Comparison of ENCODE assay signal across 16 mouse cellular contexts in the genomic region with DNA sequence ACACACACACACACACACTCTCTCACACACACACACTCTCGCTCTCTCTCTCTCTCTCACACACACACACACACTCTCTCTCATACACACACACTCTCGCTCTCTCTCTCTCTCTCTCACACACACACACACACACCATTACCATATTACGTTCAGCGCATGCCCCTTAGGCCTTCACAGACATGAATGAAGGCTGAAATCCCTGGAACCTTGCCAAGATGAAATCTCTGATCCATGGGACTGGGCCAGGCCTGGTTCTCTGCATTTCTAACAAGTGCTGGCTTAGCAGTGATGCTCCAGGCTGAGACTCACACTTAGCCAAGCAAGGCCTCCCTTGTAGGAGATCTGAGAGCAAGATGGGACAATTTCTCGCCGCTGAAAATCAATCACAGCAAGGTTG. TPM values are rescaled to one million over a fixed set of nuclear protein-coding genes. Genes with fewer than 3 reads are reported as not detected.
A peak's percentile ranks its signal among the peaks of the same experiment; 100 is the strongest.
DNase-seq lines count a peak whose midpoint lies in the region; ATAC-seq and TF ChIP-seq lines count a peak whose summit lies in the region.
"Had no signal": no experiment of that assay in that cellular context is flagged by ENCODE, and none has a peak within 500 bp of the region (broad histone marks: within the 10 kb centered on the region; RNA-seq: fewer than 3 reads in every experiment).

No protein-coding gene starts in this region.

- TF ChIP-seq CTCF in hindbrain, postnatal 0 days (IDR thresholded peaks at IDR 0.05; ENCODE audit: low read depth) = no peak
- TF ChIP-seq CTCF in forebrain, postnatal 0 days (IDR thresholded peaks at IDR 0.05; ENCODE audit: low read depth) = no peak

- H3K27ac ChIP-seq in hindbrain, postnatal 0 days = no peak overlapping the region
- H3K27ac ChIP-seq in hindbrain, embryonic 16.5 days (ENCODE audit: low read depth, low read length) = no peak overlapping the region
- H3K27ac ChIP-seq in forebrain, postnatal 0 days (ENCODE audit: low read depth, low read length) = 0 out of 2 replicates have a peak overlapping the region, but pooled peaks have one; percentile 16
- H3K27ac ChIP-seq: midbrain, embryonic 12.5 days had no signal

- DNase-seq in cerebellum, postnatal 10 days = peak; percentile 67 to 74
- peak; percentile 64 for DNase-seq in hindbrain, postnatal 0 days (ENCODE audit: low spot score)
- DNase-seq in MN1 (ENCODE audit: low spot score) = peak; percentile 55
- DNase-seq in forebrain, postnatal 0 days = peak; percentile 63
- no peak for DNase-seq in urinary bladder, adult 18-20 months (ENCODE audit: low spot score in 2 of 2)
- DNase-seq: B cell, adult 2 months; cerebellum, postnatal 25 days; gastrocnemius, postnatal 14 days; heart, postnatal 36 days; lung, adult 2 months; spleen, adult 18-20 months had no signal

- 63% methylated on average over 6 of the region's 6 CpGs for WGBS in hindbrain, postnatal 0 days
- WGBS in hindbrain, embryonic 16.5 days = 62% methylated on average over 6 of the region's 6 CpGs
- 38% methylated on average over 6 of the region's 6 CpGs for WGBS in forebrain, postnatal 0 days

- ATAC-seq in cerebellum, adult (ENCODE audit: insufficient number of reproducible peaks, low FRiP score, low TSS enrichment) = no peak
- no peak for ATAC-seq in hindbrain, postnatal 0 days
- no peak for ATAC-seq in hindbrain, embryonic 16.5 days
- peak; percentile 76 for ATAC-seq in forebrain, postnatal 0 days
- no peak for ATAC-seq in megakaryocyte progenitor cell, adult 5-6 weeks (replicated peaks; ENCODE audit: poor library complexity)

- H3K27me3 ChIP-seq in hindbrain, postnatal 0 days (ENCODE audit: insufficient read depth, low read length) = no peaks in the 10 kb centered on the region
- H3K27me3 ChIP-seq in hindbrain, embryonic 16.5 days (replicated peaks; ENCODE audit: control insufficient read depth, insufficient read depth, low read length) = no peaks in the 10 kb centered on the region
- H3K27me3 ChIP-seq in forebrain, postnatal 0 days (ENCODE audit: insufficient read depth, low read length) = no peaks in the 10 kb centered on the region
- H3K27me3 ChIP-seq: midbrain, embryonic 12.5 days had no signal

- H3K36me3 ChIP-seq in hindbrain, postnatal 0 days (ENCODE audit: insufficient read depth, low read length) = no peaks in the 10 kb centered on the region
- H3K36me3 ChIP-seq in hindbrain, embryonic 16.5 days (ENCODE audit: control insufficient read depth, insufficient read depth, low read length) = no peaks in the 10 kb centered on the region
- H3K36me3 ChIP-seq in forebrain, postnatal 0 days (ENCODE audit: insufficient read depth) = no peaks in the 10 kb centered on the region
- H3K36me3 ChIP-seq: midbrain, embryonic 12.5 days had no signal

- no peaks in the 10 kb centered on the region for H3K9me3 ChIP-seq in hindbrain, postnatal 0 days (ENCODE audit: low read length)
- H3K9me3 ChIP-seq in hindbrain, embryonic 16.5 days (ENCODE audit: control insufficient read depth, low read length) = no peaks in the 10 kb centered on the region
- no peaks in the 10 kb centered on the region for H3K9me3 ChIP-seq in forebrain, postnatal 0 days (ENCODE audit: low read length)
- H3K9me3 ChIP-seq: midbrain, embryonic 12.5 days had no signal

- no peak overlapping the region for H3K4me3 ChIP-seq in hindbrain, postnatal 0 days (ENCODE audit: low read length)
- no peak overlapping the region for H3K4me3 ChIP-seq in hindbrain, embryonic 16.5 days (ENCODE audit: low read length)
- H3K4me3 ChIP-seq in forebrain, postnatal 0 days (ENCODE audit: low read depth, low read length) = no peak overlapping the region
- H3K4me3 ChIP-seq: midbrain, embryonic 12.5 days had no signal

- H3K4me1 ChIP-seq in hindbrain, postnatal 0 days (ENCODE audit: insufficient read depth, low read length) = no peaks in the 10 kb centered on the region
- no peaks in the 10 kb centered on the region for H3K4me1 ChIP-seq in hindbrain, embryonic 16.5 days (ENCODE audit: control insufficient read depth, insufficient read depth, low read depth, low read length)
- H3K4me1 ChIP-seq in forebrain, postnatal 0 days (ENCODE audit: insufficient read depth) = 0 out of 2 replicates have a peak, but pooled peaks cover 4% of the 10 kb centered on the region

- no peak overlapping the region for H3K9ac ChIP-seq in hindbrain, postnatal 0 days (replicated peaks; ENCODE audit: low read length)
- no peak overlapping the region for H3K9ac ChIP-seq in hindbrain, embryonic 16.5 days (ENCODE audit: low read depth, low read length)
- no peak overlapping the region for H3K9ac ChIP-seq in forebrain, postnatal 0 days
- H3K9ac ChIP-seq: midbrain, embryonic 12.5 days had no signal

- no peak overlapping the region for H3K4me2 ChIP-seq in hindbrain, postnatal 0 days (ENCODE audit: low read depth, low read length)
- no peak overlapping the region for H3K4me2 ChIP-seq in hindbrain, embryonic 16.5 days (ENCODE audit: low read length)
- H3K4me2 ChIP-seq in forebrain, postnatal 0 days (ENCODE audit: low read depth) = no peak overlapping the region
- H3K4me2 ChIP-seq: midbrain, embryonic 12.5 days had no signal

RNA-seq across cellular contexts. Expression of gene Mc3r, which starts 8.1 kb away (rescaled TPM):
- 0.31 TPM in 1 of 2 replicates, not detected in the other for total RNA-seq in hindbrain, postnatal 0 days (2014; rRNA removed)
- polyA plus RNA-seq in hindbrain, postnatal 0 days (2015; fragmentation: Nextera tagmentation; extraction: Ambion mirVana) = 0.30 and 0.38 TPM in 2 replicates
- polyA plus RNA-seq in hindbrain, embryonic 16.5 days (2015; fragmentation: Nextera tagmentation; extraction: Ambion mirVana) = 0.11 and 0.19 TPM in 2 replicates
- total RNA-seq in forebrain, postnatal 0 days (2014; rRNA removed) = 0.31 and 0.86 TPM in 2 replicates
- polyA plus RNA-seq in forebrain, postnatal 0 days (2015; fragmentation: Nextera tagmentation; extraction: Ambion mirVana) = 0.29 and 0.53 TPM in 2 replicates
- total RNA-seq in megakaryocyte progenitor cell, adult 5-6 weeks (2015) = not detected in 2 replicates
- total RNA-seq in megakaryocyte progenitor cell, adult 5-6 weeks (2017) = not detected in 2 replicates
- total RNA-seq: gastrocnemius, postnatal 14 days; heart, postnatal 36 days had no signal
- polyA plus RNA-seq: kidney, embryonic 14.5 days; lung, adult 2 months; midbrain, embryonic 12.5 days had no signal

Comparison
In these comparisons a context has a peak if more than half of its experiments do, and no peak if none do; other contexts are left out.
1. DNase-seq: peak in cerebellum, postnatal 10 days (2 of 2), hindbrain, postnatal 0 days (single experiment), MN1 (single experiment) and forebrain, postnatal 0 days (single experiment); none in urinary bladder, adult 18-20 months (0 of 2).